Mouse (Mus musculus) testis, postnatal 14 days (tissue): Measurements from ENCODE around the gene Zmym4.

Experiments
- DNase-seq: peaks from one replicate; pipeline ENCODE4 v3.0.0; 2021; ENCODE audit warnings: low spot score

Gene Zmym4

DNA sequence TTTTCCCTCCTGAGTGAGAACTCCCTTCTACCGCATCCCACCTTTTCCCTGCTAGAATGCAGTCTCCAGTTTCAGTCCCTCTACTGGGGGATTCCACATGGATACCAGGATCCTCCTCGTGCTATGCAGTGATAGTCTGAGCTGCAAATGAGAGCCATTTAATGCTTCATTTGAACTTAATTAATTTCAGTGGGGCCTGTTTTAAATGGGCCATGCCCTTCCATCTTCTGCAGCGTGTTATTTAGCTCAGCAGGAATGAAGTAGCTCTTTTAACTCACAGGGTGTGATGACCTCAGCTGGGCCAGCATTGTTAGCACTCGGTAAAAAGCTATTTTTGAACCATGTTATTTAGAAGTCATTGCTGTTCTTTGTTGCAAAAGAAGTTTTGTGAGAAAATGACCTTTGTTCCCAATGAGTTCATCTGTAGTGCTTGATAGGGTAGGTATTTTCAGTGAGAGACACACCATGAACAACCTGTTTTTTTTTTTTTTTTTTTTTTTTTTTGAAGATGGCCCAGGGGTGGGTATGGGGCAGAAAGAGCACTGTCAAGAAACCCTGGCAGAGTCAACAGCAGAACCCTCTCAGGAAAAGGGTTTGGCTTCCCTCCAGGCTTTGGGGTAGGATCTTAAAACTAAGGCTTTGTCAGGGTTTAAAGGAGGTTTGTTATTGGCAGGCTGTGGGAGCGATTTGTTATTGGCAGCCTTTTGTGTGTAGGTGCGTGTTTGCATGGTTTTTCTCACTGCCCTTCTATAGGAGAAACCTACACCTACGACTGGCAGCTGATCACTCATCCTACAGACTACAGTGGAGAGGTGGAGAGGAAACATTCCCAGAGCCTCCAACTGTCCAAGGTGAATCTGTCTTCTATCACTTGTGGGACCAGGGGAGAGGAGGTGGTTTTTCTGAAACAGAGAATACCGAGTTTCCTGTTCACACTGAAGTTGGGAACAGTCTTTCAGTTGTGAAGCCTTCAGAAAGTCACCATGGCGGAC, 144.7 kb downstream of the Zmym4 start:
- DNase-seq: no peak

DNA sequence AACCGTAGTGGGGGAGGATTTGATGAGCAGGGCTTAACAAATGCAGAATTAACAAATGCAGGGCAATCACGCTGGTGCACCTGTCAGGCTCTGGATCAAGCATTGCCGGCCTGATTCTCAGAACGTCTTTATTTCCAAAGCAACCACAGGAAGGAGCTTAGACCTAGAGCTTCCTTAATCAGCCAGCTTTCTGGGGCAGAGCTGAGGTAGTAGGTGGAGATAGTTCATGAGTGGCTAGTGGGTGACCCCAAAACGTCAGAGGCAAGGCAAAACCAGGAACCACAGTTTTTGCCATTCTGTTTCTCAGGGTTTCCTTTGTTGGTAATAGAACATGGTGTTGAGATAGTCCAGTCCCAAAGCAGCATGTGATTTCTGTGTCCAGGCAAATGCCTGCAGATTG, 153.1 kb downstream of the Zmym4 start:
- no peak for DNase-seq

DNA sequence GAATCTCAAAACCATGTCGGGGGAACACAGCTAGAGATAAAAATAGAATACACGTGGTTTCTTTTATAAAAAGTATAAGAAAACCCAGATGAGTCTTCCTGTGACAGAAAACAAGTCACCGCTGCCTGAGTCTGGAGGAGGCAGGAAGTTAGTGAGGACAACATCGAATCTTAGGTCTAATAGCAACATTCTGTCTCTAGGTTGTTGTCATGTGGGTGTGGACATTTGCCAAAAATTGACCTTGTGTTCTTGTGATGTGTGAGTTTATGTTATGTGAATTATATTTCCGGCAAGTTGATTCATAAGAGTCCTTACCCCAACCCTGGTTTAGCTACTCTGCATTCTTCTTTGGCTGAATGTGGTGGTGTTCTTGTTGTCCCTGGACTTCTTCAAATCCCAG, 154.7 kb downstream of the Zmym4 start:
- DNase-seq: no peak
